Mouse (Mus musculus): ENCODE measurements at regions not wholly inside any gene's neighbourhood (a gene's known extent, or its start where the extent isn't known, plus 50 kb on each side); places are given as distances from the start of the nearest gene placed in this dataset.

- no peak for TF ChIP-seq POLR2A (IDR thresholded peaks at IDR 0.05; ENCODE audit: low read depth, low read length)
- no peak for TF ChIP-seq CTCF (conservative IDR thresholded peaks at IDR 0.05; ENCODE audit: insufficient read depth, insufficient read length, low read depth, low read length)
These were observed 77.1 kb downstream of the Thnsl1 start for GRCm38 (mm10) chr2:21282505-21283200.
